Mouse (Mus musculus) c-Kit-positive CD71-positive TER-119-negative erythroid progenitor cells, embryonic 14.5 days (primary cell): Measurements from ENCODE around the gene Sprr2d.

ENCODE experiments used
- DNase-seq: peaks from one replicate; pipeline ENCODE4 v3.0.0-alpha.2; 2013; ENCODE audit warnings: low read depth

Gene Sprr2d

GRCm38 (mm10) chr3:92338840-92339239 is at the start of gene Sprr2d:
TSS of gene Sprr2d (plus strand) at chr3:92339140.
- no peak for DNase-seq

GRCm38 (mm10) chr3:92307406-92307805 is 31.5 kb upstream of the Sprr2d start:
- DNase-seq, result no peak

- no peak for DNase-seq
These were observed 22.6 kb upstream of the Sprr2d start, which contains the start of gene Sprr2b for GRCm38 (mm10) chr3:92316320-92316719. TSS of gene Sprr2b (plus strand) at chr3:92316620.

- DNase-seq, result no peak
These were observed 21.6 kb upstream of the Sprr2d start for GRCm38 (mm10) chr3:92317384-92317783.

GRCm38 (mm10) chr3:92336278-92336677 is 2.7 kb upstream of the Sprr2d start:
- no peak for DNase-seq

GRCm38 (mm10) chr3:92351843-92352242 is 12.9 kb downstream of the Sprr2d start, which contains the start of gene Sprr2e:
TSS of gene Sprr2e (plus strand) at chr3:92352143.
- DNase-seq, result no peak

GRCm38 (mm10) chr3:92361619-92362018 is 22.7 kb downstream of the Sprr2d start:
- no peak for DNase-seq

- no peak for DNase-seq
These were observed 25.9 kb downstream of the Sprr2d start, which contains the start of gene Sprr2f for GRCm38 (mm10) chr3:92364887-92365286. TSS of gene Sprr2f (plus strand) at chr3:92365187.

GRCm38 (mm10) chr3:92373613-92374012 is 34.7 kb downstream of the Sprr2d start:
- DNase-seq, result no peak

- no peak for DNase-seq
These were observed 46.4 kb downstream of the Sprr2d start, which contains the start of gene Sprr2h for GRCm38 (mm10) chr3:92385385-92385784. TSS of gene Sprr2h (plus strand) at chr3:92385685.
